Mouse (Mus musculus) hindbrain, embryonic 10.5 days (tissue): Measurements from ENCODE around the gene Usp46. TPM values are rescaled to one million over a fixed set of nuclear protein-coding genes. Genes with fewer than 3 reads are reported as not detected.

Experiments used
- DNase-seq: peaks from one replicate; pipeline ENCODE4 v3.0.0-alpha.2; 2017; ENCODE audit warnings: low spot score
- H3K27ac ChIP-seq: fragments of 300-500 bp; sonication (generic); 2 replicates; pipeline ENCODE4 v1.5.1; 2016; ENCODE audit warnings: mild to moderate bottlenecking, moderate library complexity
- H3K27me3 ChIP-seq: fragments of 300-500 bp; sonication (generic); 2 replicates; pipeline ENCODE4 v1.6.1; 2016; ENCODE audit warnings: mild to moderate bottlenecking; ENCODE audit not compliant: poor library complexity, insufficient read depth, severe bottlenecking
- H3K36me3 ChIP-seq: fragments of 300-500 bp; sonication (generic); 2 replicates; pipeline ENCODE4 v1.6.1; 2016; ENCODE audit warnings: mild to moderate bottlenecking, moderate library complexity
- H3K4me1 ChIP-seq: fragments of 300-500 bp; sonication (generic); replicated peaks from 2 replicates; pipeline ENCODE4 v1.6.1; 2016; ENCODE audit warnings: mild to moderate bottlenecking
- H3K4me3 ChIP-seq: fragments of 300-500 bp; sonication (generic); 2 replicates; pipeline ENCODE4 v1.5.1; 2016; ENCODE audit warnings: mild to moderate bottlenecking, moderate library complexity
- H3K9me3 ChIP-seq: fragments of 300-500 bp; sonication (generic); 2 replicates; pipeline ENCODE4 v1.6.1; 2016; ENCODE audit warnings: mild to moderate bottlenecking, moderate library complexity
- WGBS: fragments of 180-500 bp; shearing (Covaris S2); methylation state at CpG from one replicate; pipeline ENCODE4 v1.1.7; 2016; 5-methylcytosine and 5-hydroxymethylcytosine counted together
- polyA plus RNA-seq: library from polyadenylated mRNA; unstranded; fragments of >200 nt; fragmentation: Nextera tagmentation; extraction: Ambion mirVana; gene quantifications from 2 replicates; pipeline ENCODE4 v1.2.1, GENCODE M21; 2016

Gene Usp46
- polyA plus RNA-seq, 1 experiment from 2014 or later, result 27.6 TPM

DNA sequence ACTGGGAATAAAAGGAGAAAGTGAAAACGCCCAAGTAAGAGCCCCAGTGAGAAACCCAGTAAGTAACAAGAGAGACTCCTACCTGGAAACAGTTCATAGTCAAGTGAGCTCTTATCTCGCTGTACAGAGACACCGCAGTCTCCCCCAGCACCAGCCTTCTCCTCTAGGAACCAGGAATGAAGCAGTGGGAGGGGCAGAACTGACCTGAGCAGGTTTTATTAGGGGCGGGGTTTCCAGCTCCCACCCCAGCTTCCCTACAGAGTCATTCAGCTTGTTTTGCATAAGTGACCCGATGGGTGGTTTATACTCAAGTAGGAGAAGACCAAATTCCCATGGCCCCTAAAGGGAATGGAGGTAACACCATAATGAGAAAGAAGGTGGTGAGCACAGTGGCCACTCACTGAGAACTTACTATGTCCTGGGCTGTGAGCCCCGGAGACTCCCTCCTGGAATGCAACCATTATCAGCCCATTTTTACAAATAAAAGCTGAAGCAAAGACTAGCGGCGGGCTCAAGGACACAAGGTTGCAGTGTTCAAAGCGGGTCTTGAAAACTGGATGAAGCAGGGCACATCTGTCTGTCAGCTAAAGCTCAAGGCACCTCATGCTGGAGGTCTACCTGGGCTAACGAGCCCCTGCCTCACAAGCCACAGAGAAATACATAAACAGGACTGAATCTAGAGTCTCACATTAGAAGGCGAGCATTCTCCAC is 2.5 kb downstream of the Usp46 start:
- Histone ChIP-seq H3K27ac (peak overlapping the region; percentile 23; the same call in 1 of the 2 replicates), H3K9me3 (no peaks in the 10 kb centered on the region), H3K27me3 (no peaks in the 10 kb centered on the region), H3K4me1 (peaks cover 44% of the 10 kb centered on the region), H3K36me3 (no peaks in the 10 kb centered on the region), H3K4me3 (peak overlapping the region; percentile 18; the same call in 1 of the 2 replicates)
- no peak for DNase-seq
- 48% methylated on average over 11 of the region's 11 CpGs for WGBS

DNA sequence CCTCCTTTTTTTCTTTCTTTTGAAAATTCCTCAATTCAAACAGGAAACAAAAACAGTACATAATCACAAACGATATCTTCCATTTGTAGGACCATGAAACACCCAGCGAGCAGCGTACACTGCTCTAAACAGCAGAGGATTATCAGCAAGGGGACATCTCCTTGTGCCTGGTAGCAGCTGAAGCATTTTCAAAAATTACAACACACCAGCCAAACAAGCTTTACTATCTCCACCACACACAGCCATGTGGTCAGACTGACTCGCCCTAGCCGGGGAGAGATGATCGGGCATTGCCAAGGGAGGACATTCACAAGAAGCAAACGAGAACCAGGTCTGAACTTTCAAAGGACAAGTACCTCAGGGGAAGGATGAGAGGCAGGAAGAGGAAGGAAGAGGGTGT is 3.4 kb downstream of the Usp46 start:
- H3K4me1 ChIP-seq, result peaks cover 43% of the 10 kb centered on the region
- H3K27me3 ChIP-seq, result no peaks in the 10 kb centered on the region
- no peak for DNase-seq
- 0 out of 2 replicates have a peak overlapping the region, but pooled peaks have one; percentile 9 for H3K4me3 ChIP-seq
- H3K36me3 ChIP-seq, result no peaks in the 10 kb centered on the region
- WGBS, result 90% methylated on average over 7 of the region's 7 CpGs
- no peaks in the 10 kb centered on the region for H3K9me3 ChIP-seq
- peak overlapping the region; percentile 35; the same call in 1 of the 2 replicates for H3K27ac ChIP-seq

DNA sequence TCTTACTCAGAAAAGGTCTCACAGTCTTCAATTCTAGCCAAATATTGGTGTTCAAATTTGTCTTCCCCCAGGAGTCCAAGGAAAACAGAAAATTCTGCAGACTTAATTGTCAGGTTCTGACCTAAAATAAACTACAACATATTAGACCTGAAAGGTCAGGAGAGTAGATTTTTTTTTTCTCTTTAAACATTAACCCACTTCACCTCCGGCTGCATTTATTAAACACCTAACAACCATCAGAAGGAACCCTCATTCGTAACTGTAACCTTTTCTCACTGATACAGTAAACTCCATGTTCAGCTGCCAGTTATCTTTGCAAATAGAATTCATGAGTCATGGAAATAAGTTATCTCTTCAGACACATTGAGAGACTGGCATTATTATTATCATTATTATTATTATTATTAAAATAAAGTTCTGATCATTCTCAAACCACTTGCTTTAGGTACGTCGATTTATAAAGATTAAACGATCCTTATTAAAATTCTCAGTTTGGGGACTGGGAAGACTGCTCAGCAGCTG is 4.9 kb downstream of the Usp46 start:
- no peaks in the 10 kb centered on the region for H3K27me3 ChIP-seq
- DNase-seq, result no peak
- H3K36me3 ChIP-seq, result no peaks in the 10 kb centered on the region
- WGBS, result 93% methylated on average over 5 of the region's 5 CpGs
- peaks cover 36% of the 10 kb centered on the region for H3K4me1 ChIP-seq
- H3K27ac ChIP-seq, result no peak overlapping the region
- no peak overlapping the region for H3K4me3 ChIP-seq
- no peaks in the 10 kb centered on the region for H3K9me3 ChIP-seq

DNA sequence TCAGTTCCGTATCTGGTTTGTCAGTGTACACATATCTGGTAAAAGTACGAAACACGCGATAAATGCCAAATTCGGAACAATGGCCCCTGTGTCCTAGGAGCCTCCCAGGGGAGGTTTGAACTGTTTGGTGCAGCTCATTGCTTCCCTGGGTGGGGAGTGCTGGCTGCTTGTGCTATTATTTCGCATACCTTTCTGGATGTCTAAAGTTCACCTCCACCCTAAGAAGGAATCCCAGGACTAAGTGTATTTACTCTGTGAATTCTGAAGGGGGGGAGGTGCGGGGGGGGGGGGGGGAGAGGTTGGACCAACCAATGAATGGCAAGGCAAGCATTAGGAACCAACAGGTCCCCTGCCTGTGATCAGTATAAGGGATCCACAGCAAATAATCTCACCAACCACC is 6.0 kb downstream of the Usp46 start:
- Histone ChIP-seq H3K4me3 (no peak overlapping the region), H3K27ac (no peak overlapping the region), H3K4me1 (peaks cover 33% of the 10 kb centered on the region), H3K27me3 (no peaks in the 10 kb centered on the region), H3K9me3 (no peaks in the 10 kb centered on the region), H3K36me3 (no peaks in the 10 kb centered on the region)
- WGBS, result 90% methylated on average over 7 of the region's 7 CpGs
- DNase-seq, result no peak

DNA sequence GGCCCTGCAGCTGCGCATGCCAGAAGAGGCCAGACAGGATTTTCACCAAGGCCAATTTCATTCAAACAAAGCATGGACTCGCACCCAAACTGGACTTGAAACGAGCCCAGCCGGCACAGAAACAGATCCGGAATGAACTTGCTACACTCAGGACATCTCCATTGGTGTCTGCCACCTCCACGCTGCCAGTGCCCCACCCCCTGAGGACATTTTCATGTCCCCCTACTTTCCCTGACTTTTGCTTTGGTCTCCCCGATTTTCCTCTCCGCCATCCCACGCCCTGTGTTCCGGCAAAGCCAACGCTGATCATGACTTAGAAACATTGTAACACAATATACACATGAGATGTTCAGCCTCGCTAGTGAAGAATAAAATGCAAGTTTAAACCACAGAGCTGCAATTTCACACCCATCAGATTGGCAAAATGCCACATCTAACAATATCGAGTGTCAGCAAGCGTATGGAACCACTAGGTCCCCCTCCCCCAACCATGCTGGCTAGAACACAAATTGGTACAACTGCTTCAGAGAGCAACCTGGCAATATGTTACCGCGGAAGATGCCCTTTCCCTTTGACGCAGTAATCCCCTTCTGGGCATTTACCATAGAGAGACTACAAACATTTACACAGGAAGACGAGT is 6.7 kb downstream of the Usp46 start:
- WGBS, result 90% methylated on average over 18 of the region's 18 CpGs
- no peaks in the 10 kb centered on the region for H3K36me3 ChIP-seq
- no peak for DNase-seq
- H3K27ac ChIP-seq, result no peak overlapping the region
- H3K27me3 ChIP-seq, result no peaks in the 10 kb centered on the region
- H3K4me1 ChIP-seq, result peaks cover 26% of the 10 kb centered on the region
- H3K4me3 ChIP-seq, result no peak overlapping the region
- no peaks in the 10 kb centered on the region for H3K9me3 ChIP-seq

DNA sequence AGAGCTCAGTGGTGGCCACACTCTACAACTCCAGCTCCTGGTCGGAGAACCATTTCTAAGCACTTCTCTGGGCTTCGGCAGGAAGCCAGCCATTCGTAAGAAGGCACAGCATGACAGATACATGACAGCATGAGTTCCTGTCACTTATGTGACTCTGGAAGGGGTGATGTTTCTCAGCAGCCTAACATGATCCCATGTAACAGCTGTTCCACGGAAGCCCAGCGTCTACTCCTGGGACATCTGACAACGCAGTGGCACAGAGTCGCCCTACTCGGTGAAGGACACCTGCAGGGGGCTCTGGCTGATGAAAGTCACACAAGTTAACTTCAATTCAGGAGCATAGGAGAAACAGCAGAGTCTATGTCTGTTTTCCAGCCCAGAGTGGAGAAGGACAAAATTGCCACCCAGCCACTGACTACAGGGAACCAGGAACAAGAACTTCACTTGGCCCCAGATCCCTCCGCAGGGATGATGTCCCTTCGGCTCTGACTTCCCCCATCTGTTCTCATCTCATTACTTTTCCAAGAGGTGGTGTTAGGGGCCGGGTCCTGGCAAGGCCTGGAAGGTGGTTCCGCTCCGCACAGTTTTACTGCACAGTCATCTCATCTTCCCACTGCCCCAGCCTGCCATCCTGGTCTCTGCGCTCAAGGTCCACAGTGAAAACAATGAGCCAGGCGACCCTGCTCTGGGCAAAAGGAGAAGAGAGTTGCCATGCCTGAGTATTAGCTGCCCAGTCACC is 15.9 kb downstream of the Usp46 start:
- Histone ChIP-seq H3K4me1 (0 out of 2 replicates have a peak, but pooled peaks cover 9% of the 10 kb centered on the region), H3K27ac (no peak overlapping the region), H3K36me3 (peaks cover 20% of the 10 kb centered on the region; the same call in 1 of the 2 replicates), H3K27me3 (no peaks in the 10 kb centered on the region), H3K9me3 (no peaks in the 10 kb centered on the region), H3K4me3 (no peak overlapping the region)
- 92% methylated on average over 15 of the region's 15 CpGs for WGBS
- no peak for DNase-seq

DNA sequence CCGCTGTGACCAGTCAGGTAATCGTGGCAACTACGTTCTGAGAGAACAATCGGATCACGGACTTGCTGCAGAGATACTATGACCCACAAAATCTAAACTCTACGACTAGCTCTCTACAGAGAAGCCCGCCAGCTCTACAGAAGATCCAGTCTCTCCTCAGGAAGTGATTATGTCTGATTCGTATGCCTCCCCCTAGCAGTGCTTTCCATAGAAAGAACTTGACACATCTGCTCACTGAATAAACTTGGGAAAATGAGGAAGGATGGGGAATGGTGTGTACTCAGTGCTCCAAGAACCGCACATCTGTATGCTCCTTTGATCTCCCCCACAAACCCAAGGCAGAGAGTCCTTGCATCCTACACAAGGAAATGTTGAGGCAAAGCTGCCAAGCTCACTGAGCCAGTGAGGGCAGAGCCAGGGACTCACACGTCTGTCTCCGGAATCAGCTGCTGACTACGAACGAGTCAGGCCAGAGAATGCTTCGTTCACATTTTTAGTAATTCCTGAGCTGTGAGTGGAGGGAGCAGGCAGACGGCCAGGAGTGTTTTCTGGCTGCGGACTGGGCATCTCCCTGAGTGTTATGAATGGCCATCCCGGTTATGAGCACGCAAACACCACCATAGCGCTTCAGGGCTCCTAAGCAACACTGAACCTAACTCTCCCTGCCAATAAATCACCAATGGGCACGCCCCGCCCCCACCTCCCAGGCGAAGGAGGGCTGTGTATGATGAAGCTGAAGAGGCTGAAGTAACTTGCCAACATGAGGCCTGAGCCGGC is 16.6 kb downstream of the Usp46 start:
- DNase-seq, result no peak
- Histone ChIP-seq H3K27ac (no peak overlapping the region), H3K4me1 (0 out of 2 replicates have a peak, but pooled peaks cover 9% of the 10 kb centered on the region), H3K4me3 (no peak overlapping the region), H3K27me3 (no peaks in the 10 kb centered on the region), H3K36me3 (peaks cover 22% of the 10 kb centered on the region; the same call in 1 of the 2 replicates), H3K9me3 (no peaks in the 10 kb centered on the region)
- WGBS, result 94% methylated on average over 23 of the region's 23 CpGs

DNA sequence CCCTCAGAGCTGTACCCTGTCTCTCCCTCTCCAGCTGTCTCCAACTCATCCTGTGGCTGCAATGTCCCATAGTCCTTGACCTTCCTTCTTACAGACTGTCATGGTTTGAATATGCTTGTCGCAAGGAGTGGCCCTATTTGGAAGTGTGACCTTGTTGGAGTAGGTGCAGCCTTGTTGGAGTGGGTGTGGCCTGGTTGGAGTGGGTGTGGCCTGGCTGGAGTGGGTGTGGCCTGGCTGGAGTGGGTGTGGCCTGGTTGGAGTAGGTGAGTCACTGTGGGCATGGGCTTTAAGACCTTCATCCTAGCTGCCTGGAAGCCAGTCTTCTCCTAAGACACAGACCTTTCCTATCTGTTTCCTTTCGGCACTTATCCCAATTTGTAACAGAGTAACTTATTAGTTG is 17.3 kb downstream of the Usp46 start:
- Histone ChIP-seq H3K4me3 (no peak overlapping the region), H3K36me3 (peaks cover 22% of the 10 kb centered on the region; the same call in 1 of the 2 replicates)
- 99% methylated on average over 2 of the region's 2 CpGs for WGBS

DNA sequence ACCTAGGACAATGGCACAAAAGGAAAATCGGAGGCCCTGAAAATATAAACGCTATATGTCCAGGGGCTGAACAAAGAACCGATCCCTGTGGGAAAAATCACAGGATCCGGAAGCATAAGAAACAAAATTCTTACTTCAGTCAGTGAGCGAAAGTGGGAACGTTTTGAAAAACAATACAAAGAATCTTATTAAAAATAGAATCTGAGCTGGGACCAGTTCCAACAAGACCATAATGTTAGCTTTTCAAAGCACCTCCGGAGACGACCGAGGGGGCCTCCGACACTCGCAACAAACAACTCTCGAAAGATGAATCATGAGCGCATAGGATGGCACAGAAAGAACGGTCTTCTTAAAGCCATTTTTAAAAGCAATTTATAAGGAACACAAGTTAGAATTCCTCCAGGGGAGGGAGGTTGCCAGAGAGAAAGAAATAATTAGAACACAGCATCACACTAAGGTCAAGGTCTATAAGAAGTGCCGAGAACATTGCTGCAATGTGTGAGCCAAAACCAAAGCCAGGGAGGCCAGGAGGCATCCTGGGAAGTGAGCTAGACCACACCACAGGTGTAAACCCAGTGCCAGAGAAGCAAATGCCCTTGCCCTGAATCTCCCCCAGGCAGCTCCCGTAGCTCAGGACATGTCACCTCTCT is 19.3 kb downstream of the Usp46 start:
- no peaks in the 10 kb centered on the region for H3K9me3 ChIP-seq
- 95% methylated on average over 16 of the region's 16 CpGs for WGBS
- no peak overlapping the region for H3K4me3 ChIP-seq
- no peaks in the 10 kb centered on the region for H3K27me3 ChIP-seq
- peaks cover 33% of the 10 kb centered on the region for H3K4me1 ChIP-seq
- H3K27ac ChIP-seq, result no peak overlapping the region
- no peak for DNase-seq
- peaks cover 22% of the 10 kb centered on the region; the same call in 1 of the 2 replicates for H3K36me3 ChIP-seq

More for the DNA sequence above, 17.3 kb downstream of the Usp46 start:
- no peaks in the 10 kb centered on the region for H3K9me3 ChIP-seq
- peaks cover 13% of the 10 kb centered on the region for H3K4me1 ChIP-seq
- no peaks in the 10 kb centered on the region for H3K27me3 ChIP-seq
- no peak overlapping the region for H3K27ac ChIP-seq
- DNase-seq, result no peak

DNA sequence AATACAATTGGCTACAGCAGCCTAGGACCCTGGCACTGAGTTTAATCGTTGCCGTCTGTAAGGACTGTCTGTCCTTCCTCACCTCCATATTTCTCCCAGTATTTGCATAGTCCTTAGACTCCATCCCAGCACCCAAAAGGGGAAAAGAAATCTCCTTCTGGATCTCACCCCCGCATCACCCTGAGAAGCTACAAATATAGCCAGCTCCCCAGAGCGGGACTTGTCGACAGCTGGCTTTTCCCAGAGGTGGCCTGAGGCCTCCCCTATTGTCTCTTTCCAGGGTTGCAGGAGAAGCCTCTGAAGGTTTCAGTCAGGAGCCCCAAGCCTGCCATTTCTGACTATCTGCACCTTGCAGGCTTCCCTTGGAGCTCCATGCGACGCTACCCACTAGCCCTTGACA is 23.6 kb downstream of the Usp46 start:
- H3K27me3 ChIP-seq, result no peaks in the 10 kb centered on the region
- peaks cover 13% of the 10 kb centered on the region; the same call in 1 of the 2 replicates for H3K36me3 ChIP-seq
- no peak overlapping the region for H3K4me3 ChIP-seq
- H3K4me1 ChIP-seq, result peaks cover 25% of the 10 kb centered on the region
- 72% methylated on average over 7 of the region's 7 CpGs for WGBS
- H3K27ac ChIP-seq, result no peak overlapping the region
- H3K9me3 ChIP-seq, result no peaks in the 10 kb centered on the region
- no peak for DNase-seq

DNA sequence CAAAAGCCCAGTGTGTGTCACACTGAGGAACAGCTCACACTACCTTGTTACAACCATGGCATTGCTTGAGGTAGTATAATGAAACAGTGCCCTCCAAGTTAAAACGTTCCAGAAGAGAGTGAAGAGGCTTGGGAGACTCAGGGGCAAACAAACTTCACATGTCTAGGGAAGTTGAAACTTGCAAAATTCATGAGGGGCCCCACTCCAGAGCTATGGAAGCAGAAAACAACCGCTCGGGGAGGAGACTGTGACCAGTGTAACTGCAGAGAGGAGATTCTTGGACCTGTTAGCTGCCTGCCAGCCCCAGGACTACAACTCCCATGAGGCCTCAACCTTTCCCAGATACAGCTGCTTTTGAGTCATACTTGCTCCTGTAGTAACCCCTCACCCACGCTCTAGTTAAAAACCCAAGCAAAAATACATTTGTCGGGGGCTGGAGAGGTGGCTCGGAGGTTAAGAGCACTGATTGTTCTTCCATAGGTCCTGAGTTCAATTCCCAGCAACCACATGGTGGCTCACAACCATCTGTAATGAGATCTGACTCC is 25.4 kb downstream of the Usp46 start:
- DNase-seq, result no peak
- peaks cover 10% of the 10 kb centered on the region; the same call in 1 of the 2 replicates for H3K36me3 ChIP-seq
- WGBS, result 75% methylated on average over 6 of the region's 6 CpGs
- H3K4me3 ChIP-seq, result no peak overlapping the region
- H3K27ac ChIP-seq, result no peak overlapping the region
- H3K9me3 ChIP-seq, result no peaks in the 10 kb centered on the region
- H3K27me3 ChIP-seq, result no peaks in the 10 kb centered on the region
- H3K4me1 ChIP-seq, result peaks cover 25% of the 10 kb centered on the region
